In the genomic region with DNA sequence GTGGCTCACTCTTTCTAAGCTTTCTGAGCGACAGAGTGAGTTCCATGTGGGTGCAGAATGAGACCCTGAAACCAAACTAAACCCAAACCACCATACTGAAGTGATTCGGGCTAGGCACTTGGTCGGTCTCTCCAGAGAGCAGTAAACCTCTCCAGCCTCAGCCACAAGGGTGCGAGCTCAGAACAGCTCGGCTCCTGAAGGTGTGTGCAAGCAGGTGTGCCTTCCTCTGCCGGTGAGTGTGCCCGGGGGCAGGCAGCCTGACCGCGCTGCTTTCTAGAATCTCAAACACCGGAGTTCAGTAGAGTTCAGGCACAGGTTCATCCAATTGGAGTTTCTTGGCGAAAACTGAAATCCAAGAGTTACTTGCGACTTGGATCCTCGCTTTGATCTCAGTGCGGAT, we compare ENCODE assay signal across 12 mouse cellular contexts. TPM values are rescaled to one million over a fixed set of nuclear protein-coding genes. Genes with fewer than 3 reads are reported as not detected.
DNase-seq lines count a peak whose midpoint lies in the region; ATAC-seq lines count a peak whose summit lies in the region.
"Had no signal": no experiment of that assay in that cellular context is flagged by ENCODE, and none has a peak within 500 bp of the region (broad histone marks: within the 10 kb centered on the region; RNA-seq: fewer than 3 reads in every experiment).

TSS of gene Sycp2l (plus strand) at position 368 of the 400 bp plus-strand sequence.

- H3K4me2 ChIP-seq in heart, embryonic 11.5 days, result peak within 1 kb of the TSS; percentile 48
- H3K4me2 ChIP-seq in neural tube, embryonic 11.5 days (ENCODE audit: low read depth), result peak within 1 kb of the TSS; percentile 19
- H3K4me2 ChIP-seq in limb, embryonic 15.5 days, result 0 out of 2 replicates have a peak within 1 kb of the TSS, but pooled peaks have one; percentile 12

- H3K9me3 ChIP-seq in heart, embryonic 11.5 days (replicated peaks; ENCODE audit: control insufficient read depth, low read length), result no peaks in the 10 kb centered on the region
- no peaks in the 10 kb centered on the region for H3K9me3 ChIP-seq in neural tube, embryonic 11.5 days (ENCODE audit: control insufficient read depth, low read length)
- H3K9me3 ChIP-seq in limb, embryonic 15.5 days, result no peaks in the 10 kb centered on the region

- no peaks in the 10 kb centered on the region for H3K36me3 ChIP-seq in heart, embryonic 11.5 days (ENCODE audit: control insufficient read depth, insufficient read depth, low read length)
- no peaks in the 10 kb centered on the region for H3K36me3 ChIP-seq in neural tube, embryonic 11.5 days (ENCODE audit: control insufficient read depth, insufficient read depth, low read length)
- no peaks in the 10 kb centered on the region for H3K36me3 ChIP-seq in limb, embryonic 15.5 days

- 24% methylated on average over 14 of the region's 14 CpGs for WGBS in heart, embryonic 11.5 days (ENCODE audit: insufficient replicate concordance)
- 20% methylated on average over 14 of the region's 14 CpGs for WGBS in neural tube, embryonic 11.5 days
- WGBS in limb, embryonic 15.5 days, result 29% methylated on average over 14 of the region's 14 CpGs

- no peak within 1 kb of the TSS for H3K9ac ChIP-seq in heart, embryonic 11.5 days (ENCODE audit: low read depth, low read length)
- H3K9ac ChIP-seq in neural tube, embryonic 11.5 days (ENCODE audit: low read length), result no peak within 1 kb of the TSS
- no peak within 1 kb of the TSS for H3K9ac ChIP-seq in limb, embryonic 15.5 days

- peaks cover 10% of the 10 kb centered on the region; the same call in 1 of the 2 replicates for H3K27me3 ChIP-seq in heart, embryonic 11.5 days (ENCODE audit: control insufficient read depth, insufficient read depth, low read length)
- 0 out of 2 replicates have a peak, but pooled peaks cover 8% of the 10 kb centered on the region for H3K27me3 ChIP-seq in neural tube, embryonic 11.5 days (ENCODE audit: control insufficient read depth, insufficient read depth, low read length)
- H3K27me3 ChIP-seq in limb, embryonic 15.5 days, result peaks cover 16% of the 10 kb centered on the region

- no peak within 1 kb of the TSS for H3K27ac ChIP-seq in heart, embryonic 11.5 days (ENCODE audit: low read depth, low read length)
- H3K27ac ChIP-seq in neural tube, embryonic 11.5 days (ENCODE audit: low read depth, low read length), result no peak within 1 kb of the TSS
- H3K27ac ChIP-seq in limb, embryonic 15.5 days, result no peak within 1 kb of the TSS

- no peak for DNase-seq in heart, postnatal 25 days (ENCODE audit: low spot score)
- no peak for DNase-seq in neural tube, embryonic 11.5 days (ENCODE audit: low spot score)
- DNase-seq in neural tube, embryonic 10.5 days (ENCODE audit: extremely low spot score, low spot score), result no peak
- no peak for DNase-seq in cerebellum, postnatal 4 days (ENCODE audit: low spot score in 2 of 2)
- DNase-seq in left cerebral cortex, adult 11 months (ENCODE audit: low spot score), result no peak
- DNase-seq: B cell, adult 2 months; cerebellum, adult 18-20 months; thymus, postnatal 14 days had no signal

- no peaks in the 10 kb centered on the region for H3K4me1 ChIP-seq in heart, embryonic 11.5 days (ENCODE audit: control insufficient read depth, insufficient read depth, low read length)
- H3K4me1 ChIP-seq in neural tube, embryonic 11.5 days (ENCODE audit: control insufficient read depth, insufficient read depth, low read length), result no peaks in the 10 kb centered on the region
- H3K4me1 ChIP-seq in limb, embryonic 15.5 days, result peaks cover 4% of the 10 kb centered on the region; the same call in 1 of the 2 replicates

- intact Hi-C loops in heart, postnatal 25 days (cut with DNase I), result no loop called here

- no peak for ATAC-seq in heart, embryonic 11.5 days (replicated peaks; ENCODE audit: insufficient number of reproducible peaks, low FRiP score, low TSS enrichment)
- ATAC-seq in neural tube, embryonic 11.5 days (ENCODE audit: insufficient read depth, low FRiP score, low TSS enrichment), result no peak
- no peak for ATAC-seq in limb, embryonic 15.5 days (ENCODE audit: insufficient number of reproducible peaks, low FRiP score, low TSS enrichment, low read depth)
- ATAC-seq in megakaryocyte progenitor cell, adult 5-6 weeks (replicated peaks; ENCODE audit: poor library complexity), result no peak

- peak within 1 kb of the TSS; percentile 23; the same call in 1 of the 2 replicates for H3K4me3 ChIP-seq in heart, embryonic 11.5 days (ENCODE audit: low read depth, low read length)
- H3K4me3 ChIP-seq in neural tube, embryonic 11.5 days (ENCODE audit: low read depth, low read length), result no peak within 1 kb of the TSS
- H3K4me3 ChIP-seq in limb, embryonic 15.5 days, result no peak within 1 kb of the TSS

RNA-seq across cellular contexts. Expression of gene Sycp2l, which starts in this region (rescaled TPM):
- polyA plus RNA-seq in heart, embryonic 11.5 days (2014; fragmentation: Nextera tagmentation; extraction: Ambion mirVana), result not detected in 2 replicates
- not detected for total RNA-seq in heart, postnatal 25 days (2021)
- not detected in 2 replicates for polyA plus RNA-seq in neural tube, embryonic 11.5 days (2014; fragmentation: Nextera tagmentation; extraction: Ambion mirVana)
- not detected in 2 replicates for polyA plus RNA-seq in limb, embryonic 15.5 days (2015; fragmentation: Nextera tagmentation; extraction: Ambion mirVana)
- not detected in 2 replicates for total RNA-seq in megakaryocyte progenitor cell, adult 5-6 weeks (2015)
- not detected in 2 replicates for total RNA-seq in megakaryocyte progenitor cell, adult 5-6 weeks (2017)
- total RNA-seq: left cerebral cortex, postnatal 14 days had no signal
